Mouse (Mus musculus) frontal cortex, postnatal 36 days (tissue): Measurements from ENCODE around the gene Med13l.

Experiments used
- DNase-seq, 2 experiments: peaks; one replicate each; pipeline ENCODE4 v3.0.0; 2022; ENCODE audit warnings: low spot score in 2 of 2

Med13l gene

DNA sequence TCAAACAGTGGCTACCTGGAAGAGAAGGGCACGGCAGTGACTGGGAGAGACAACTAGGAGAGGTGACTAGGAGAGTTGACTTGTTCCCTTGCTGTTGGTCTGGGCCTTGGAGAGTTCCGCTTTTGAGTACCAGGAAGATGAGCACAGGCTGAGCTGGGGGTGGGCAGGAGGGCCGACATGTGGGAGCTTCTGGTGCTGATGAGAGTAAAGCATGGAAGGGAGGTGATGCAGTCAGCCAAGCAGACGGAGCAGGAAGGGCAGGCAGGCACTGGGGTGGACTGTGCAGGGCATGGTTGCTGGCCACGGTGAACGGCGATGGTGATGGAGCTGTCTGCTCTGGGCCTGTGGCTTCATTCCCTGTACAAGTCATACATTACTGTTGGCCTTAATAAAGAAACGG, 172.2 kb downstream of the Med13l start:
- no peak for DNase-seq

- DNase-seq: no peak
Observed at GRCm38 (mm10) chr5:118733566-118733965, 173.1 kb downstream of the Med13l start.

- no peak for DNase-seq
Observed at GRCm38 (mm10) chr5:118734455-118734854, 174.0 kb downstream of the Med13l start.

GRCm38 (mm10) chr5:118735738-118736137, 175.3 kb downstream of the Med13l start:
- DNase-seq: no peak

DNA sequence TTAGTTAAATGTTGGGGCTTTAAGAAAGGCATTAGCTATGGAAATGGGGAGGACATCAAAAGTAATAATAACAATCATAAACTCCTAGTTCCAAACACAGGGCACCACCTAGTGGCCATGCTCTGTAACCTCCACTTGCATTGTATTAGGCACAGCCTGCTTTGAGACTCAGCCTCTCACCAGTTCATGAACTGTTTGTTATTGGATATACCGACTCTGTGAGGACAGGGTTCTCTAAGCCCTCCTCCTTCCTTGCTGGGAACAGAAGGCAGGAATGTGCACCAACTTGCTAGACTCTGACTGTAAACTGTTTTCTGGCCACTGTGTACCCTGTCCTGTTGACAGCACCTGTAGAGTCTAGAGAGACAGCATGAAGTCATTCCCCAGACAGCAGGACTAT, 177.1 kb downstream of the Med13l start:
- DNase-seq: peak; percentile 51 to 52

GRCm38 (mm10) chr5:118743067-118743466, 182.6 kb downstream of the Med13l start:
- DNase-seq: no peak

GRCm38 (mm10) chr5:118747026-118747425, 186.5 kb downstream of the Med13l start:
- DNase-seq: no peak

DNA sequence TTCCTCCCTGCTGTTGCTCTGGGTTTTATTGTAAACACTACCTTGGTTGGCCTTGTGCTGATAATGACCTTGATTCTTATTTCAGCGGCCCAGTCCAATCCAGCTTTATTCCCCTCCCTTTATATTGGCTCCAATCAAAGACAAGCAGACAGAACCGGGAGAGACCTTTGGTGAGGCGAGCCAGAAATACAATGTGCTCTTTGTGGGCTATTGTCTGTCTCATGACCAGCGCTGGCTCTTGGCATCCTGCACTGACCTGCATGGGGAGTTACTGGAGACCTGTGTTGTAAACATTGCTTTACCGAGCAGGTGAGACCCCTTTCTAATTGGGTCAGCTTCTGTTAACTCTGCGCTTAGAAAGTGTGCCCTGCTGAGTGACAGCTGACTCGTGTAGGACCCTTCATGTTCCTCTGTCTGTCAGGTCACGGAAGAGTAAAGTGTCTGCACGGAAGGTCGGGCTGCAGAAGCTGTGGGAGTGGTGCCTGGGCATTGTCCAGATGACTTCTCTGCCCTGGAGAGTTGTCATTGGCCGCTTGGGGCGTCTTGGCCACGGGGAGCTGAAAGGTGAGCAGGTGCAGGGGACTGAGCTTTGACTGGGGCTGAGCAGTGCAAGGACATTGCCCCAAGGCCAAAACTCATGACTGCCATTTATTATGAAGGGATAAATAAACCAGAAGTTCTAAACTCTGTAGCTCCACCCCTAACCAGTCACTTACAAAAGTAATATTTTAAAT, 191.1 kb downstream of the Med13l start:
- no peak for DNase-seq

DNA sequence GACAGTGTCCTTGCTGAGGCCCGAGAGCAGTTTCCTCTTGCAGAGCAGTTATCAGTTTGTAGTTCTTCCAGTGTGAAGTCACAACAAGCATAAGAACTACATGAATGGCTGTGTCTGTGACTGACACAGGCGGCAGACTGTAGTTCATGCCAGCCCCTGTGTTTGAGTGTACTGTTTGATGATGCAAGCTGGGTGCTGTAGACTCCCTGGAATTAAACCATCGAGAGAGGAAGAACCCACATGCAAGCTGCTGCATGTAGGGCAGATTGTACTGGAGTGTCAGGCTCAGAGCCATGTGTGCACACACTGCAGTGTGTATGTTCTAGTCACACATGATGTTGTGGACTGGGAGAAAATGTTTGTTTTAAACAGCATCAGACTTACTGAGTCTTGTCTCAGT, 192.4 kb downstream of the Med13l start:
- no peak for DNase-seq

DNA sequence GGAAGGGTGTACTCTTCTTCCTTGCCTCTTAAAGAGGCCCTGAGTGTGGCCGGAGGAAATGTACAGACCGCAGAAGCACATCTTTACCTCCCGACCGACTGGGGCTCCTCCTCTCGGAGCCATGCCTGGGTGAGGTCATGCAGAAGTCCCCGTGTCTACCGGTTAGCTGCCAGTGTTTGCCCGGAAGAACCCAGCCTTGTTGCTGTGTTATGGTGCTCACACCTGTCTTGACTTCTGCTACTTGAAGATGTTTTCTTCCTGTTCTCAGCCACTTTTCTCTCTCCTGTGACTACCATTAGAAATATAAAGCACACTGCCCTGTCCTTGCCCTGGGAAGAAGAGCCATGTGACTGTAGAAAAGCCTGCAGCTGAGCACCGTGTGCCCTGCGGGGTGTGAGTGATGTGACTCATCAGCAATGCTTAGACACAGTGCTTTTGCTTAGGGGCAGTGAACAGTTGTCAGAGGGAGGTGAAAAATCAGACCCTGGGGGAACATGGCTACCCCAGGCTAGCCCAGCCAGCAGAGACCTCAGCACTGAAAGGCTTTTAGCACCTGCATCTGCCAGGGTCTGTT, 193.1 kb downstream of the Med13l start:
- DNase-seq: no peak

DNA sequence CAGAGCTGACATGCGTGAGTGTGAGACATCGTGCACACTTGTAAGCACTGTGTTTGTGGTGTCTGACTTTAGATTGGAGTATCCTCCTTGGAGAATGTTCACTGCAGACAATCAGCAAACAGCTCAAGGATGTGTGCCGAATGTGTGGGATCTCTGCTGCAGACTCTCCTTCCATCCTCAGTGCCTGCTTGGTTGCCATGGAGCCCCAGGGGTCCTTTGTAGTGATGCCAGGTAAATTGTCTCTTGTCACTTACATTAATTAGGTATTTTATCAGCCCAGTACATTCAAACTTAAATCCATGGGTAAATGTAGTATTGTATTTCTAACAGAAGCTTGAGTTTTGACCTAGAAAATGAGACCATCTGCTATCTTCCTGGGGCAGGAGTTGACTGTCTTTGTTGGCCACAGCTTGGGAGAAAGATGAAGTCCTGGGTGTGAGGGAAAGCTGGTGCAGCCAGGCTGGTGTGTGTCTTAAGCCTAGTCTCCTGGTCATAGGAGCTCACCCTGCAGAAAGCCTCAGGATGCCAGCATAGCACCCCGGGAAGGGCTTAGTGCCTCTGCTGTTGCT, 193.8 kb downstream of the Med13l start:
- no peak for DNase-seq

GRCm38 (mm10) chr5:118756078-118756477, 195.6 kb downstream of the Med13l start:
- no peak for DNase-seq

GRCm38 (mm10) chr5:118757396-118758301, 197.2 kb downstream of the Med13l start:
- DNase-seq: no peak

DNA sequence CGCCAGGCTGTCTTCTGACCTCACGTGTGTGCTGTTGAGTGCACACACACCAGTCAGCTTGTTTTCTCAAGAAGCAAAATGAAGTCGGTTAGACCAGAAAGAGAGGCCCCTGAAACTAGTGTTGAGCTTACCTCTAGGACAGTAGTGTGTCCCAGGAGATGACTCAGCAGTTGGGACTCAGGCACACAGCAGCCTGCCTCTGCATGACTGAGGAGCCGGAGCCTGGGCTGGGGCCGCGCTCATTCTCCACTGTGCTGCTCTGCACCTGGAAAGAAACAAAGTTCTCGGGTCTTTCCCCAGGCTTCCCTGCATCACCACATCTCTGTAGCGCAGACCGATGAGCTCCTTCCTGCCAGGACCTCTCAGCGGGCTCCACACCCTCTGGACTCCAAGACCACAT, 200.5 kb downstream of the Med13l start:
- no peak for DNase-seq

DNA sequence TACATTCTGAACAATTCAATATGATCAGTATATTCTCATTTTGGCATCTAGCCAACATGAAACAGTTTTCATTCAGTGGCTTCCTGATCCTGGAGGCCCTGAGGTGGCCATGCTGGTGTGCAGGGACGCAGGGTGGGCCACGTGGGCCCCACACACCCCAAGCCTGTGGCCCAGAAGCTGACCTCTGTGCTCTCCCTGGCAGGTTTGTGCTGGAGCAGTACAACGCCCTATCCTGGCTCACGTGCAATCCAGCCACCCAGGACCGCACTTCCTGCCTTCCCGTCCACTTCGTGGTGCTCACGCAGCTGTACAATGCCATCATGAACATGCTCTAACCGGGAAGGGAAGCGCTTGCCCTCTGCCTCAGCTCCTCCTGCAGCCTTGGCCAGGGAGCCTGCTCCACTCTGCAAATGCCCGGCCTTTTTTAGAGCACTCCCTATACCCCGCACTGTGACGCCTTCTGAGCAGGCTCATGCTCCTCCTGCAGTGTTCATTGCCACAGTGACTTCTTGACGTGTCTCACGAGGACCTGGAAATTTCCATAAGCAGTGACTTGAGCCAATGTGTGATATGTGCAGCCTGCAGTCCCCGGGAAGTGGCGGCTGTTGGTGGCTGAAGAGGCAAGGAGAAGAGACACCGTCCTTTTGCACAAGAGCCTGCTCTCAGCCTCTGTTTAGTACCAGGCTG, 202.2 kb downstream of the Med13l start:
- peak in 1 of 2 experiments; percentile 49 for DNase-seq

GRCm38 (mm10) chr5:118763353-118763752, 202.9 kb downstream of the Med13l start:
- no peak for DNase-seq

DNA sequence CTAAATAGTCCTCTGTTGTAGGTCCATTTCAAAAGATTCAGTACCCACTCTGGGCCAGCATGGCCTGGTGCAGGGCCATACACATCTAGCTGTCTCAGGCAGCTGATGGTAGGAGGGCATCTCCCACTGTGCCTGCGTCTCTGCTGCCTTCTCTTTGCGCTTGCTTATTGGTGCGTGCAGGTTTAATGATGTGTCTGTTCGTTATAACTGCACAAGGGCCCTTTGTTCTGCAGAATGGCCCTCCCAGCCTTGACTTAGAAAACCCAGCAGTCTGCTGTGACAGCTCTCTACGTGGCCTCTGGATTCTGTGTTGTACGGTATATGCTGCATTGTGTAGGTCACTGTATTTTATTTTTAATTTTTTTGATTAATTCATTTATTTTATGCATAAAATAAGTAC, 208.7 kb downstream of the Med13l start:
- no peak for DNase-seq

DNA sequence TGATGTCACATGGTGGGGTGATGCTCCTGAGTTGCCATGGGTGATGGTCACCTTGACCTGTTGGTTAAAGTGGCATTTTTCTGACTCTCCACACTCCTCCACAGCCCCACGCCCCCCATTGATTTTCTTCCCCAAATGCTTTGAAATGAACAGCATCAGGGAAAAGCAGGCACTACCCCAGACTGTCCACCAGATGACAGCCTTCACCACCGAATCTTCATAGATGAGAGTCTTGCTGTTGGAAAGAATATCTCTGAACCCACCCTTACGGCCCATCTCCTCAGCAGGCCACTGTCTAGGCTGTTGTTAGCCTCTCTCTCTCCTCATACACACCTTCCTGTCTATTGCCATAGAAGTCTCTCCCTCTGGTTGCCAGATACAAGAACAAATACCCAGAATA, 213.4 kb downstream of the Med13l start:
- DNase-seq: no peak

- no peak for DNase-seq
Observed at GRCm38 (mm10) chr5:118776396-118776795, 215.9 kb downstream of the Med13l start.

DNA sequence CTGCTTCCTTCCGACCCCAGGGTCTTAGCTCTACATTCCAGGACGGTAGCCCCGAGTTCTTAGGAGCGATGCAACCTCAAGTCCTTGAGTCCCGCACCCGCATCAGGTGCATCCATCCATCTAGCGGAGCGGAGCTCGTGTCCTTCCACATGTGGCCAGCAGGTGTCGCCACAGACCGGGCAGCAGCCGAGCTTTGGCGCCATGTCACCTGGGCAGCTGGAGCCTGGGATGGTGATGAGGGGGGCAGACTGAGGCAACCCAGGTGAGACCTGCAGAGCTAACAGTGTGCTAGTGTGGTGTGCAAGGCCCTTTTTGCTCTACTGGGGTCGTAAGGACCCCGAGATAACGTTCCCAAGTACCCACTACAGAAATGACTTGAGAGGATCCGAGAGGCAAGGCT, 221.1 kb downstream of the Med13l start:
- peak; percentile 73 to 74 for DNase-seq

DNA sequence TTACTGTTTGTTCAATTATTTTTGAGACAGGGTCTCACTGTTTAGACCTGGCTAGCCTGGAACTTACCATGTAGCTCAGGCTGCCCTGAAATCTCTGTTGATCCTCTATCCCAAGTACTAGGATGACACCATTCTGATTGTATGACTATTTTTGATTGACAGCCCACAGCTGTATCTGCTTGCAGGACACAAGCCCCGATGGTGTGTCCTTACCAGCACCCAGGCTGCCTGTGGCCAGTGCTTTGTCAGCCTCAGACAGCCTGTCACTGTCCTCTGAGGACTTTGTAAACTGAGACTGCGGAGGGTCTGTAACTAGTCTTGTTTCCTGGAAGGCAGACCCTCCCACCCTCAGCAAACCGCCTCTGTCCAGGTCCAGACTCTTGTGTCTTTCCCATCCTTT, 221.7 kb downstream of the Med13l start:
- DNase-seq: no peak

GRCm38 (mm10) chr5:118789226-118789625, 228.7 kb downstream of the Med13l start:
- no peak for DNase-seq
